Mouse (Mus musculus): ENCODE data around the gene Ipp.

DNA sequence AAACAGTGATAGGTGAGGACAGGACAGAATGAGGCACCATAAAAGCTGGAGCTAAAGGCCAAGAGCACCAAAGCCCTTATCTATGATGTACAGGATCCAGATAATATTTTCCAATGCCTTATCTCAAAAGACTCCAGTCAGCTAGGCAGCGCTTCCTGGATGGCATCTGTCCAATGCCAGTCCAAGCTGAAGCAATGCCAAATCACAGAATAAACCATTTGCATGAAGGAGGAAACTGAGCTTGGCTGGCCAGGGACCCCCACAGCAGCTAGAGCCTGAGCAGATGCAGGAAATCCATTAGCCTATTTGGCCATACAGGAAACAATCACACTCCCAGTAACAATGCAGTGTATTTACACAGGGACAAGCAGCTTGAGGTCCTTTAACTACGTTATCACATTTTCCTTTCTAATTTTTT lies 16.2 kb upstream of the Ipp start:
- TF ChIP-seq CTCF (IDR thresholded peaks at IDR 0.05; ENCODE audit: low read depth) (no peak), EP300 (IDR thresholded peaks at IDR 0.05; ENCODE audit: low read depth) (peak; percentile 40; the same call in 1 of the 2 replicates)
